Mouse (Mus musculus) hindbrain, postnatal 0 days (tissue): ENCODE data around the gene Slc35a5. TPM values are rescaled to one million over a fixed set of nuclear protein-coding genes. Genes with fewer than 3 reads are reported as not detected.

ENCODE experiments used
- ATAC-seq: fragments of 200-750 bp; cut with Nextera tagmentation; 2 replicates; pipeline ENCODE4 v1.8.0; 2017; ENCODE audit warnings: mild to moderate bottlenecking, moderate TSS enrichment, moderate library complexity
- DNase-seq: peaks from one replicate; pipeline ENCODE4 v3.0.0-alpha.2; 2015; ENCODE audit warnings: low spot score
- H3K27ac ChIP-seq: fragments of 300-500 bp; sonication (generic); 2 replicates; pipeline ENCODE4 v1.5.1; 2014; ENCODE audit warnings: mild to moderate bottlenecking
- H3K27me3 ChIP-seq: fragments of 300-500 bp; sonication (generic); 2 replicates; pipeline ENCODE4 v1.6.1; 2014; ENCODE audit warnings: low read length, mixed read lengths; ENCODE audit not compliant: insufficient read depth
- H3K36me3 ChIP-seq: fragments of 300-500 bp; sonication (generic); 2 replicates; pipeline ENCODE4 v1.6.1; 2014; ENCODE audit warnings: low read length, mixed read lengths; ENCODE audit not compliant: insufficient read depth
- H3K4me1 ChIP-seq: fragments of 300-500 bp; sonication (generic); 2 replicates; pipeline ENCODE4 v1.6.1; 2014; ENCODE audit warnings: antibody characterized with exemption, low read length, mixed read lengths; ENCODE audit not compliant: insufficient read depth
- H3K4me2 ChIP-seq: fragments of 300-500 bp; sonication (generic); 2 replicates; pipeline ENCODE4 v1.6.1; 2014; ENCODE audit warnings: low read depth, mild to moderate bottlenecking, low read length, moderate library complexity, mixed read lengths
- H3K4me3 ChIP-seq: fragments of 300-500 bp; sonication (generic); 2 replicates; pipeline ENCODE4 v1.5.1; 2014; ENCODE audit warnings: low read length
- H3K9ac ChIP-seq: fragments of 300-500 bp; sonication (generic); replicated peaks from 2 replicates; pipeline ENCODE4 v1.6.1; 2014; ENCODE audit warnings: mild to moderate bottlenecking, low read length, moderate library complexity, mixed read lengths
- H3K9me3 ChIP-seq: fragments of 300-500 bp; sonication (generic); 2 replicates; pipeline ENCODE4 v1.6.1; 2016; ENCODE audit warnings: low read length, mixed read lengths
- CTCF ChIP-seq: IDR thresholded peaks from 2 replicates; pipeline ENCODE4 v1.5.1; 2016; ENCODE audit warnings: antibody characterized with exemption, control low read depth, low read depth
- WGBS: fragments of 180-500 bp; shearing (Covaris S2); extraction: QIAGEN DNeasy Blood & Tissue Kit; methylation state at CpG from one replicate; pipeline ENCODE4 v1.1.7; 2014; 5-methylcytosine and 5-hydroxymethylcytosine counted together
- polyA plus RNA-seq: library from polyadenylated mRNA; unstranded; fragments of >200 nt; fragmentation: Nextera tagmentation; extraction: Ambion mirVana; gene quantifications from 2 replicates; pipeline ENCODE4 v1.2.1, GENCODE M21; 2015
- total RNA-seq: library from RNA; depleted of rRNA; stranded (reverse); fragments of >200 nt; gene quantifications from 2 replicates; pipeline ENCODE4 v1.2.3, GENCODE M21; 2014

The Slc35a5 gene
- total and polyA plus RNA-seq, 2 experiments from 2014 or later = 26.1 to 43.7 TPM

- Histone ChIP-seq H3K9ac (no peak overlapping the region), H3K4me2 (no peak overlapping the region), H3K4me3 (no peak overlapping the region), H3K27me3 (no peaks in the 10 kb centered on the region), H3K9me3 (no peaks in the 10 kb centered on the region), H3K4me1 (no peaks in the 10 kb centered on the region), H3K27ac (no peak overlapping the region), H3K36me3 (peaks cover 6% of the 10 kb centered on the region; the same call in 1 of the 2 replicates)
- no peak for ATAC-seq
- 96% methylated on average over 5 of the region's 5 CpGs for WGBS
- DNase-seq = no peak
- TF ChIP-seq CTCF = no peak
Measured at GRCm38 (mm10) chr16:45181824-45182223, 23.3 kb upstream of the Slc35a5 start.

- 96% methylated on average over 2 of the region's 2 CpGs for WGBS
- no peak for ATAC-seq
- peaks cover 5% of the 10 kb centered on the region; the same call in 1 of the 2 replicates for H3K36me3 ChIP-seq
Measured at GRCm38 (mm10) chr16:45178552-45178951, 20.0 kb upstream of the Slc35a5 start.

GRCm38 (mm10) chr16:45159389-45159716, 847 bp upstream of the Slc35a5 start:
- peak overlapping the region; percentile 68 for H3K9ac ChIP-seq
- no peaks in the 10 kb centered on the region for H3K36me3 ChIP-seq
- DNase-seq = peak; percentile 8
- H3K4me1 ChIP-seq = peaks cover 11% of the 10 kb centered on the region; the same call in 1 of the 2 replicates
- H3K4me2 ChIP-seq = peak overlapping the region; percentile 68
- ATAC-seq = no peak
- peak overlapping the region; percentile 89 for H3K27ac ChIP-seq
- TF ChIP-seq CTCF = no peak
- H3K9me3 ChIP-seq = no peaks in the 10 kb centered on the region
- 6% methylated on average over 11 of the region's 11 CpGs for WGBS
- H3K4me3 ChIP-seq = peak overlapping the region; percentile 66
- H3K27me3 ChIP-seq = no peaks in the 10 kb centered on the region

More at GRCm38 (mm10) chr16:45178552-45178951, 20.0 kb upstream of the Slc35a5 start:
- Histone ChIP-seq H3K4me2 (no peak overlapping the region), H3K4me3 (no peak overlapping the region), H3K27me3 (no peaks in the 10 kb centered on the region), H3K9ac (no peak overlapping the region), H3K4me1 (no peaks in the 10 kb centered on the region), H3K9me3 (no peaks in the 10 kb centered on the region), H3K27ac (no peak overlapping the region)
- DNase-seq = no peak
- TF ChIP-seq CTCF = no peak

GRCm38 (mm10) chr16:45158136-45158521, 377 bp downstream of the Slc35a5 start:
- peak; percentile 87 for DNase-seq
- TF ChIP-seq CTCF = peak; percentile 30
- peak; percentile 79 for ATAC-seq
- Histone ChIP-seq H3K27me3 (no peaks in the 10 kb centered on the region), H3K4me2 (peak overlapping the region; percentile 68), H3K4me3 (peak overlapping the region; percentile 66), H3K4me1 (peaks cover 11% of the 10 kb centered on the region; the same call in 1 of the 2 replicates), H3K36me3 (no peaks in the 10 kb centered on the region), H3K9ac (peak overlapping the region; percentile 68), H3K27ac (peak overlapping the region; percentile 89), H3K9me3 (no peaks in the 10 kb centered on the region)
- under 1% methylated on average over 20 of the region's 20 CpGs for WGBS

GRCm38 (mm10) chr16:45154741-45155250, 3.7 kb downstream of the Slc35a5 start:
- Histone ChIP-seq H3K9me3 (no peaks in the 10 kb centered on the region), H3K4me3 (no peak overlapping the region), H3K36me3 (peaks cover 8% of the 10 kb centered on the region), H3K4me2 (no peak overlapping the region), H3K4me1 (0 out of 2 replicates have a peak, but pooled peaks cover 7% of the 10 kb centered on the region), H3K27ac (no peak overlapping the region), H3K27me3 (no peaks in the 10 kb centered on the region), H3K9ac (no peak overlapping the region)
- TF ChIP-seq CTCF = no peak
- no peak for DNase-seq
- 85% methylated on average over 3 of the region's 3 CpGs for WGBS
- no peak for ATAC-seq

GRCm38 (mm10) chr16:45148488-45149082, 9.9 kb downstream of the Slc35a5 start:
- no peak for ATAC-seq
- no peak overlapping the region for H3K4me3 ChIP-seq
- H3K36me3 ChIP-seq = peaks cover 30% of the 10 kb centered on the region
- DNase-seq = no peak
- no peak for TF ChIP-seq CTCF
- H3K9me3 ChIP-seq = no peaks in the 10 kb centered on the region
- no peak overlapping the region for H3K4me2 ChIP-seq
- no peaks in the 10 kb centered on the region for H3K4me1 ChIP-seq
- 94% methylated on average over 10 of the region's 10 CpGs for WGBS
- H3K27ac ChIP-seq = no peak overlapping the region
- H3K9ac ChIP-seq = no peak overlapping the region
- no peaks in the 10 kb centered on the region for H3K27me3 ChIP-seq

GRCm38 (mm10) chr16:45145119-45145518, 13.4 kb downstream of the Slc35a5 start:
- Histone ChIP-seq H3K27me3 (no peaks in the 10 kb centered on the region), H3K4me3 (no peak overlapping the region), H3K4me1 (no peaks in the 10 kb centered on the region), H3K9me3 (no peaks in the 10 kb centered on the region), H3K9ac (no peak overlapping the region), H3K36me3 (peaks cover 36% of the 10 kb centered on the region), H3K27ac (no peak overlapping the region), H3K4me2 (no peak overlapping the region)
- ATAC-seq (no peak), DNase-seq (no peak)
- no peak for TF ChIP-seq CTCF
- 91% methylated on average over 6 of the region's 6 CpGs for WGBS
